Mouse (Mus musculus) naive thymus-derived CD4-positive, alpha-beta T cell, adult 2 months (primary cell): ENCODE measurements around the gene Slc28a2.
"Not testable (repeated sequence)": the region's sequence is repeated elsewhere in the genome, so short reads cannot be mapped to it uniquely, and the experiment has no call there.

Source experiments
- DNase-seq: peaks from one replicate; pipeline ENCODE4 v3.0.0-alpha.2; 2011; ENCODE audit warnings: low read depth

The Slc28a2 gene

DNA sequence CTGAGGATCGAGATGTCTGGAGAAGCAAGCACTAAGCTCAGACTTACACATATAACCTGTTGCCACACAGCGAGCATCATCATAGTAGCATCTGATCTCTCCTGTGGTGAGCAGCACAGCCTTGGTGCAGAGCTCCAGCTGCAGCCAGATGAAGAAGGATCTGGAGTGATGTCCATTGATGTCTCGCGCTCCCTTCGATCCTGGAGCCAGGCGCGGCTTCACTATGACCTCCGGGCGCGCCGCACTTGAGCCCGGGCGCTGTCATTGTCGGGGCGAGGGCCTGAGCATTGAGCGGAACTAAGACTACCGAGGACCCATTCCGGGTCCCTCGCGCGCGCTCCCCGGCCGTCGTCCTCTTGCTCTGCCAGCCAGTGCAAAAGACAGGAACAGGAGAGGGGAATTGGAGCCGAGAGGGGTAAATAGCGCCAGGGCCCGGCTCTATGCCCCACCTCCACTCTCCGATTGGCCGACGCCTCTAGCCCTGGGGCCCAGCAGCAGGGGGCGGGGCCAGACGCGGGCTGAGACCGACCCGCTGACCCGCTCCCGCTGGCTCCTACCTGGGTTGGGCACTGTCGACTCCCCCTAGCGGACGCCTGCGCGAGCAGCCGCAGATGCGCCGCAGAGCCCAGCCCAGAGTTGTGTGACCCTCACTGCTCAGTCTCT, 41.2 kb downstream of the Slc28a2 start:
- DNase-seq = peak; percentile 88

- peak; percentile 88 for DNase-seq
Measured at GRCm38 (mm10) chr2:122469221-122469620, 42.9 kb downstream of the Slc28a2 start.

- no peak for DNase-seq
Measured at GRCm38 (mm10) chr2:122476585-122476984, 50.3 kb downstream of the Slc28a2 start.

GRCm38 (mm10) chr2:122483787-122484186, 57.5 kb downstream of the Slc28a2 start:
- DNase-seq = not testable (repeated sequence)

GRCm38 (mm10) chr2:122484641-122485040, 58.4 kb downstream of the Slc28a2 start, which contains the start of gene Gm14085:
TSS of gene Gm14085 (plus strand) at chr2:122484941.
- no peak for DNase-seq

DNA sequence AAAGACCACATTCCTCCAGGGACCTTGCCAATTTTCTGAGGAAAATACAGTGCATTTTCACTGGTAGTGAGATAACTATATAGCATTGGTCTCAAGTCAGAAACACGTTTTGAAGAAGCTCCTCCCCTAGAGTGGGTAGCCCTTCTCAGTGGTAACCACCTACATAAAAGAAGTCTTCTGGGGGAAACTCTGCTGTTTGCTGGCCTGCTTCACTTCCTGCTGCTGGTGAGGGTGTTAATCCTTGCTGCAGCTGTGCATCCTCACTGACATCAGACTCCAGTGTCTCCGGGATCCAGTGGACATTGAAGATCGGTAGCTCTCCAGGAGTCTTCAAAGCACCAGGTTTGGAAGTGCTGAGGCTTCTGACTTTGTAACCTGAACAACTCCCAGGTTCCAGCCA, 59.4 kb downstream of the Slc28a2 start:
- DNase-seq = not testable (repeated sequence)

DNA sequence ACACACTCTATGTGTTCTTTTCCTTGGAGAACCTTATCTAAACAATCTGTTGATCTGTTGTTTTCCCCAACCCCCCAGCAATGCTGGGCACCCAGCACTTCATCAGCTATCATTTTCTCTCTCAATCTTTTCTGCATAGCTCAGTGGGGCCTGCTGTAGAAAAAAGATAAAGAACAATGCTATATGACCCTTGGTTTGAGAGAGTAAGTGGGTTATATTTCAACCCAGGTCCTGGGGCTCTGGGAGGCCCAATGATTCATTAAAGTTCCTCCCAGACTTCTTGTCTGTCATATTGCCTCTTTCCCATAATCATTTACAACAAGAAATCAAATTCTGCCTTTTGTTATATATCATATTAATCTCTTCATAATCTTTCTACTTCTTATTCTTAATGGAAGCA, 59.8 kb downstream of the Slc28a2 start:
- DNase-seq = not testable (repeated sequence)

GRCm38 (mm10) chr2:122486674-122487073, 60.4 kb downstream of the Slc28a2 start:
- no peak for DNase-seq
